Mouse (Mus musculus): Measurements from ENCODE around the gene Chek2.

- TF ChIP-seq EP300 (IDR thresholded peaks at IDR 0.05; ENCODE audit: low read depth in 1 of 2, low read length in 2 of 2), result no peak
- no peak for TF ChIP-seq POLR2A (IDR thresholded peaks at IDR 0.05; ENCODE audit: control insufficient read depth in 1 of 2, insufficient read depth in 1 of 2, low read depth in 1 of 2, low read length in 2 of 2, poor library complexity in 1 of 2)
- TF ChIP-seq MXI1 (IDR thresholded peaks at IDR 0.05; ENCODE audit: low read depth, low read length), result no peak
- no peak for TF ChIP-seq CTCF (IDR thresholded peaks at IDR 0.05 in 2 of 3, conservative IDR thresholded peaks at IDR 0.05 in 1 of 3; ENCODE audit: control insufficient read depth in 1 of 3, insufficient read depth in 1 of 3, low read depth in 2 of 3, low read length in 3 of 3, poor library complexity in 1 of 3, severe bottlenecking in 1 of 3)
- TF ChIP-seq HCFC1 (IDR thresholded peaks at IDR 0.05; ENCODE audit: low read depth, low read length), result no peak
- no peak for TF ChIP-seq MAZ (IDR thresholded peaks at IDR 0.05; ENCODE audit: low read depth, low read length)
- TF ChIP-seq MAX (IDR thresholded peaks at IDR 0.05; ENCODE audit: low read length), result no peak
- no peak for TF ChIP-seq MYC (IDR thresholded peaks at IDR 0.05; ENCODE audit: low read depth, low read length)
- TF ChIP-seq RAD21 (IDR thresholded peaks at IDR 0.05; ENCODE audit: low read depth, low read length), result no peak
- no peak for TF ChIP-seq NRF1 (IDR thresholded peaks at IDR 0.05; ENCODE audit: insufficient read depth, low read depth, low read length, poor library complexity, severe bottlenecking)
- no peak for TF ChIP-seq USF1 (IDR thresholded peaks at IDR 0.05; ENCODE audit: low read depth, low read length)
- no peak for TF ChIP-seq SIN3A (IDR thresholded peaks at IDR 0.05; ENCODE audit: low read length)
- TF ChIP-seq RCOR1 (IDR thresholded peaks at IDR 0.05; ENCODE audit: low read depth, low read length), result no peak
Measured at GRCm38 (mm10) chr5:110824421-110824820, 15.4 kb upstream of the Chek2 start.
